Mouse (Mus musculus) small intestine, adult 2 months (tissue): ENCODE measurements around the gene Steap3.

ENCODE experiments used
- CTCF ChIP-seq: fragments of 200-500 bp; IDR thresholded peaks from 2 replicates; pipeline ENCODE4 v1.5.1; 2012; ENCODE audit warnings: low read depth, mild to moderate bottlenecking, control low read depth, inconsistent platforms, low read length, moderate library complexity, mixed read lengths; ENCODE audit not compliant: insufficient replicate concordance, insufficient read length; ENCODE audit errors: extremely low read depth
- POLR2A ChIP-seq: fragments of 200-500 bp; IDR thresholded peaks from 2 replicates; pipeline ENCODE4 v1.6.1; 2012; ENCODE audit warnings: low read depth, mild to moderate bottlenecking, control low read depth, inconsistent platforms, low read length, moderate library complexity

GRCm38 (mm10) chr1:120229723-120230471 lies 42.6 kb downstream of the Steap3 start:
- no peak for TF ChIP-seq CTCF
- TF ChIP-seq POLR2A: no peak
